Mouse (Mus musculus) bone marrow macrophage, adult 2 months (primary cell): Measurements from ENCODE around the gene Ptprk. TPM values are rescaled to one million over a fixed set of nuclear protein-coding genes. Genes with fewer than 3 reads are reported as not detected.

Source experiments
- H3K27ac ChIP-seq: 2 replicates; pipeline ENCODE4 v1.5.1; 2012; ENCODE audit warnings: low read depth, low read length; ENCODE audit not compliant: insufficient read depth
- H3K4me1 ChIP-seq: 2 replicates; pipeline ENCODE4 v1.6.1; 2012; ENCODE audit warnings: low read length; ENCODE audit not compliant: control insufficient read depth, insufficient read depth
- H3K4me3 ChIP-seq: 2 replicates; pipeline ENCODE4 v1.5.1; 2012; ENCODE audit warnings: mild to moderate bottlenecking, low read length, moderate library complexity; ENCODE audit not compliant: insufficient read depth
- CTCF ChIP-seq: IDR thresholded peaks from 2 replicates; pipeline ENCODE4 v1.5.1; 2012; ENCODE audit warnings: low read depth, mild to moderate bottlenecking, low read length, moderate library complexity
- POLR2A ChIP-seq: IDR thresholded peaks from 2 replicates; pipeline ENCODE4 v1.6.1; 2012; ENCODE audit warnings: mild to moderate bottlenecking, low read depth, low read length, borderline replicate concordance
- polyA plus RNA-seq: library from polyadenylated mRNA; stranded (reverse); fragments of >200 nt; gene quantifications from 2 replicates; pipeline ENCODE4 v1.2.4, GENCODE M21; 2012; ENCODE audit not compliant: missing spikeins, insufficient read depth, insufficient read length

Gene Ptprk
- polyA plus RNA-seq, 1 experiment, result 0.13 TPM

- H3K4me1 ChIP-seq, result no peaks in the 10 kb centered on the region
- TF ChIP-seq CTCF, result no peak
- TF ChIP-seq POLR2A, result no peak
Measured at GRCm38 (mm10) chr10:28270273-28270672, 195.7 kb downstream of the Ptprk start.

GRCm38 (mm10) chr10:28271729-28272606, 197.3 kb downstream of the Ptprk start:
- Histone ChIP-seq H3K27ac (no peak overlapping the region), H3K4me3 (no peak overlapping the region), H3K4me1 (no peaks in the 10 kb centered on the region)
- TF ChIP-seq CTCF (no peak), POLR2A (no peak)

More at GRCm38 (mm10) chr10:28270273-28270672, 195.7 kb downstream of the Ptprk start:
- Histone ChIP-seq H3K27ac (no peak overlapping the region), H3K4me3 (no peak overlapping the region)

- no peak overlapping the region for H3K27ac ChIP-seq
- TF ChIP-seq CTCF (no peak), POLR2A (no peak)
- no peak overlapping the region for H3K4me3 ChIP-seq
- no peaks in the 10 kb centered on the region for H3K4me1 ChIP-seq
Measured at GRCm38 (mm10) chr10:28278757-28279156, 204.1 kb downstream of the Ptprk start.

GRCm38 (mm10) chr10:28297531-28297930, 222.9 kb downstream of the Ptprk start:
- no peak for TF ChIP-seq CTCF
- no peak for TF ChIP-seq POLR2A
- Histone ChIP-seq H3K4me3 (no peak overlapping the region), H3K27ac (no peak overlapping the region), H3K4me1 (no peaks in the 10 kb centered on the region)

GRCm38 (mm10) chr10:28299207-28299606, 224.6 kb downstream of the Ptprk start:
- Histone ChIP-seq H3K4me1 (no peaks in the 10 kb centered on the region), H3K27ac (no peak overlapping the region), H3K4me3 (no peak overlapping the region)
- TF ChIP-seq CTCF (no peak), POLR2A (no peak)

- H3K4me3 ChIP-seq, result no peak overlapping the region
- H3K4me1 ChIP-seq, result no peaks in the 10 kb centered on the region
- H3K27ac ChIP-seq, result no peak overlapping the region
- no peak for TF ChIP-seq POLR2A
- no peak for TF ChIP-seq CTCF
Measured at GRCm38 (mm10) chr10:28303856-28304255, 229.2 kb downstream of the Ptprk start.

GRCm38 (mm10) chr10:28304292-28304875, 229.8 kb downstream of the Ptprk start:
- Histone ChIP-seq H3K4me3 (no peak overlapping the region), H3K27ac (no peak overlapping the region), H3K4me1 (no peaks in the 10 kb centered on the region)
- no peak for TF ChIP-seq POLR2A
- no peak for TF ChIP-seq CTCF

GRCm38 (mm10) chr10:28306451-28307086, 231.9 kb downstream of the Ptprk start:
- no peaks in the 10 kb centered on the region for H3K4me1 ChIP-seq
- H3K4me3 ChIP-seq, result no peak overlapping the region
- TF ChIP-seq POLR2A, result no peak
- no peak for TF ChIP-seq CTCF
- no peak overlapping the region for H3K27ac ChIP-seq

GRCm38 (mm10) chr10:28311369-28311768, 236.7 kb downstream of the Ptprk start:
- Histone ChIP-seq H3K27ac (no peak overlapping the region), H3K4me1 (no peaks in the 10 kb centered on the region), H3K4me3 (no peak overlapping the region)
- TF ChIP-seq POLR2A (no peak), CTCF (no peak)

- peaks cover 6% of the 10 kb centered on the region for H3K4me1 ChIP-seq
- H3K4me3 ChIP-seq, result no peak overlapping the region
- H3K27ac ChIP-seq, result no peak overlapping the region
- TF ChIP-seq POLR2A (no peak), CTCF (no peak)
Measured at GRCm38 (mm10) chr10:28322995-28323394, 248.4 kb downstream of the Ptprk start.
